Mouse (Mus musculus) urinary bladder, postnatal 36 days (tissue): ENCODE data around the gene Aldh8a1.

Experiments used
- DNase-seq, 2 experiments: peaks; one replicate each; pipeline ENCODE4 v3.0.0; 2022; ENCODE audit warnings: low spot score in 2 of 2, mixed read lengths in 1 of 2

The Aldh8a1 gene

DNA sequence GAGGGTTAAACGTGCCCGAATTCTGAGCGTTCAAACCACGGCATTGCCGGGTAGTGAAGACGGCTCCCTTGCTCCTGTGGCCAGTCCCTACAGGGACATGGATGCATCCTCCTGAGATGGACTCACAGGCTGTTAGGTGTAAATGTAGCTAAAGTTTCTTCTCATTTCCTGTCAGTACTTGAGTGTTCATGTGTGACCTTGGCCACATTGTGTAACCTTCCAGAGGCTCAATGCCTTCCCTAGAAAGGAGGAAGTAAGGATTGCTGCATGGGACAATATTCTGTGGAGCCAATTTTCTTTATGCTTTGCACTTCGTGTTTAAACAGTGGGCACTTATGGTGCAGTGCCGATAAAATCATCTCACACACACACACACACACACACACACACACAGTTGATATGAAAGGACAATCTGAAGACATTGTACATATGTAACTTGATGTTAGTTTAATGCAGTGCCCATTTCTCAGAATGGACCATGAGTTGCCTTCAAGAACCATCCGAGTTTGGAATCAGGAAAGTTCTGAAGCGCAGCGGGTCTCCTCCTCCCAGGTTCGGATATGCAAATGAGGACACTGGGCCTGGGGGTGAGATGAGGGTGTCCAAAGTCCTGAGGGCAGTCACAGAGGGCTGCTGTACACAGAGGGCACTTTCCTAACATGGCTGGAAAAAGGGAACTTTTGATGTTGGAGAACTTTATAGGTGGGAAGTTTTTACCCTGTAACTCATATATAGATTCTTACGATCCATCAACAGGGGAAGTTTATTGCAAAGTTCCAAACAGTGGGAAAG lies at the start of gene Aldh8a1:
Aldh8a1 (plus strand) TSS at position 610 of the 792 bp plus-strand sequence.
- no peak for DNase-seq

DNA sequence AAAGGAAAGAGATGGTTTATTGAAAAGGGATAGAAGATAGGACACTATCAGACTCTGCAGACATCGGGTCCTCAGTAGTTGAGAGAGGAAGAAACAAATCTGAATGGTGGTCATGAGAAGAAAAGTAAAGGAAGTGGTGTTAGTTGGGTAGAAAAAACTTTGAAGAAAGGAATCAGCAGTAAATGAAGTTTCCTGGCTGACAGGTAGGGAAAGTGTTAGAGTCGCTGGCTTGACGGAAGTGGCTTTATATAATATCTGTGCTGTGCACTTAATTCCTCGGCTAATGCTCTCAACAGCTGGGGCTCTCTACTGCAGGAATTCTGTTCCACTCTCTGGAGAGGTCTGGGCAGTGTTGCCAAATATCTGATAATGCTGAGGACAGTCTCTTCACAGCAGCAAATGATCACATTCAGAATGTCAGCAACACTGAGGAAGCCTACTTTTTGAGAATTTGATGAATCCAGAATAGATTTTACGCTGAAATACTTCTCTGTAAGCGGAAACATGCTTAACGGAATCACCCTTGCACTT lies 49.4 kb upstream of the Aldh8a1 start:
- DNase-seq, result no peak

DNA sequence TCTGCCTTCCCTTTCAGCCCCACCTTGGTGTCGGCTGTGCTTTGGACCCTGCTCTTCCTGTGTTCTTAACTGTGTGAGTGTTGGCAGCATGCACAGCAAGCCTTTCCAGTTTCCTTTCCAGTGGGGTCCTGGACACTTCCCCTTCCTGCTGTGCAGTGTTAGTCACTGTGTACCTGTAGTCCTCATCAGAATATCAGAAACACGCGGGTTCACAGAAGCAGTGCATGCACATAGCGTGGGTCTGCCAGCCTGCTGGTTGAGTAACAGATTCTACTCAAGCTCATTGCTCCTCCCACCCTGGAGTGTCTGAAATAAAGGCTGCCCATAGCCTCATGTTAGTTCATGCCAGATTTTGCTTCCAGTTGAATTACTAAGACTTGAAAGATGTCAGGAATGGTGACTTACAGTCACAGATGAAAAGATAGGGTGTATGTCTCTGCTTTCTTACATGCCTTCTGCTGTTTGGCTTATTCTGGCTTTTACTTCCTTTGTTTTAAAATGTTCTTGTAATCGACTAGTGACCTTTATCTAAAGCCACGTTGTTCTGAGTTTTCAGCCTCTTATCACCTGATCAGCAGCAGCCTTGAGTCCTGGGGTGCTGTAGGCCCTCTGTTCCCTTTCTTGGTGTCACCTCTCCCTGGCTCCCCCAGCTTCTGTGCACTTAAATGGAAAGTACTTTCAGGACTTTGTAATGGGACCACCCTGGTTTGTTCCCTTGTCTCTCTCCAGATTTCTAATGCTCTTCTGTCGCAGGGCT lies 42.6 kb upstream of the Aldh8a1 start:
- peak in 1 of 2 experiments; percentile 14 for DNase-seq

DNA sequence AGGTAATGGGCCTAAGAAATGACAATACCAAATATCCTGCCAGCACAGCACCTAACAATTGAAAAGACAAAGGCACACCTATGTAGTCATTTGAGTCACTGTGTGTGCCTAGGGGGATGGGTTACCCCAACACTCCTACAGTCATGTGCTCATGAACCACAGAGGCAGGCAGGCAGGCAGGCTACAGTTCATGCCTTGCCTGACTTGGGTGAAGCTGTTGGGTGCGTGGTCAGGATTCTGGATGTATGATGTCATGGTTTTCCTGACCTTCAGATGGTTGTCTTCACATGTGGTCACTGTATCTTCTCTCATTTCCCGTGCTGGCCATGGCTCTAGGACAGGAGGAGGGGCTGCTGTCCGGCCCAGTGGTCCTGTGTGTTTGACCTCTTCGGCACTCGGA lies 41.6 kb upstream of the Aldh8a1 start:
- peak; percentile 11 to 16 for DNase-seq

DNA sequence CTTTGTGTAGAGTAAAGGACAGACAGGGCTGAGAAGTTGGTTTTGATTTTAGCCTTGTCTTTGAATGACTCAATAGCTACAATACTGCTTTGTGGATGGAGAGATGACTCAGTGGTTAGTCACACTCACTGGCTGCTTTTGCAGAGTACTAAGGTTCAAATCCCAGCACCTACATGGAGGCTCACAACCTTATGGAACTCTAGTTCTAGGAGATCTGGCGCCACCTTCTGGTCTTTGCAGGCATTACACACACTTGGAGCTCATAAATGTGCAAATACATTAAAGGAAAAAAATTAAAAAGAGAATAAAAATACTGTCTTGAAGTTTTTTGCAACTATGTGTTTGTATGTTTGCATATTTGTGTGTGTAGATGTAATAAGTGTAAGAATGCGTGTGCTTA lies 39.9 kb upstream of the Aldh8a1 start:
- no peak for DNase-seq

DNA sequence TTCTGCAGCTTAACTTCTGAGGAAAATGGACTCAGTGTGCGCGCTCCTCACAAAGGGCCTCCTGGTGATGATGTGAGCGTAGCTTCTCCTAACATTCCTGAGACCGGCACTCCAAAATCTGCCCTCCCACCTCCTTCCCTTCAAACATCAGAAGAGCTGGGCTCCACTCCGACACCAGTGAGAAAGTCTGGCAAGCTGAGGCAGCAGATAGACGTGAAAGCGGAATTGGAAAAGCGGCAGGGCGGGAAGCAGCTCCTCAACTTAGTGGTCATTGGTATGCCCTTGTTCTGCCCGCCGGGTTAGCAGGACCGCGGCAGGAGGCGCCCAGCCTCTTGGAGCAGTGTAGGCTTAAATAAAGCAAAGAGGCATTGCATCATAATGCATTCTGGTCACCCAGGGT lies 35.4 kb upstream of the Aldh8a1 start:
- no peak for DNase-seq

DNA sequence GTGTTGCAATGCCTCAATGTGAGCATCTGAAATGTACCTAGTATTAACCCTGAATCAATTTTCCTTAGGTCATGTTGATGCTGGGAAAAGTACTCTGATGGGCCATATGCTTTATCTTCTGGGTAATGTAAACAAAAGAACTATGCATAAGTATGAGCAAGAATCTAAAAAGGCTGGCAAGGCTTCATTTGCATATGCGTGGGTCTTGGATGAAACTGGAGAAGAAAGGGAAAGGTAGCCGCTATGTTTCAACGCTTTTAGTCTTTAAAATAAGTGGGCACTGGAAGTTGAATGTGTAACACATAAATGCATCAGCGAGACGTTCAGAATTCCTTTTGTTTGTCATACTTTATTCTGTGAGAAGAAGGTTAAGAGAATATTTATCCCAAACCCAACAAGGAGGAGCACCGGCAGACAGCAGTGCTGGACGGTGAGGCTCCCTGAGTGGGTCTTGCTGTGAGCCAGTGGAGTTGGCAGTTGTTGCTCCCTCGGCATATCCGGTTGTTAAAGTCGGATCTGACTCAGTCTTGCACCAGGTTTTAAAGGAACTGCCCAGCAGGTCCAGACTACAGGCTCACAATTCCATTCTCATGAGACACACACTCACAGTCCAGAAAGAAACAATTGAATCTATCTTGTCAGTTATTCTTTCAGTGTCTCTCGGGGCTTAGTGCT lies 34.6 kb upstream of the Aldh8a1 start:
- DNase-seq, result no peak

DNA sequence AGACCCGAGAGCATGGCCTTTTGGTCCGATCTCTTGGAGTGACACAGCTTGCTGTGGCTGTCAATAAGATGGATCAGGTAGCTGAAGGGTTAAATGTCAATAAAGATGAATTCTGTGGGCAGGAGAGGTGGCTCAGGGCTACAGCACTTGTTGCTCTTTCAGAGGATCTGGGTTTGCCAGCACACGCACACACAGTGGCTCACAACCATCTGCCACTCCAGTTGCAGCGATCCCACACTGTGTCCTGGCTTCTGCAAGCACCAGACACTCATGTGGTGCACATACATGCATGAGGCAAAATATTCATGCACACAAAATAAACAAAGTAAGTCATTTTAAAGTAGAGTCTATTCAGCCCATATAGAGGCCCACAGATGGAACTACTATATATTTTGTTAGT lies 29.8 kb upstream of the Aldh8a1 start:
- no peak for DNase-seq

DNA sequence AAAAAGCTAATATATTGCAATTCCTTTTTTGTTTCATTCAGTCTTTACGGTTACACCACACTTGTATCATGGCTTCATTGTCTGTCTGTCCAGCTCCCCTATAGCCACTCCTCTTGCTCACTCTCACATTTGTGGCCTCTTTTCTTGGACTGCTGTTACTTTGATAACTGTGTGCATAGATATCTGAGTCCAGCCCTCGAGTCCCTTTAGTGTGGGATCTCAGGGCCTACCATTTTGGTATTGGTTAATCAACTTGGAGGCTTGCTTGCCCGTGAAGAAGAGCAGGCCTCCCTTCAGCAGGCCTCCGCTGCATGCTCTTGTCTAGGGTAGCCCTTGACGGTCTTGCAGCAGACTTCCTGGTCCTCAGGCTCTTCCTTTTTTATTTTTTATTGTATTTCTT lies 27.6 kb upstream of the Aldh8a1 start:
- no peak for DNase-seq

DNA sequence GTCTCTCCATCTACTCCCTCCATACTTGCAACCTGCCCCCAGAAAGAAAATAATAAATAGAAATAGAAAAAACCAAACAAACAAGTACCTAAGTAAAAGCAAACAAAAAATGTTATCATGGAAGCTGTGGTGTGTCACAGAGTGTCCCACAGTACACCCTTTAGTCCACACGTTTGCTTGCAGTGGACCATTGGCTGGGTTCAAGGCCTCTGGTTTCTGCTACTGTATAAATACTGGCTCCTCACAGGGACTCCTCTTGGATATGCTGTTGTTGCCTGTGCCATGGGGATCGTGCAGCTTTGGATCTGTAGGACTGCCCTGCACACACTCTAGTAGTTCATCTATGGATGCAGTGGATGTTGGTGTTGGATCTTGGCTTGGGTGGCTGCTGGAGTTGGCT lies 27.1 kb upstream of the Aldh8a1 start:
- no peak for DNase-seq

DNA sequence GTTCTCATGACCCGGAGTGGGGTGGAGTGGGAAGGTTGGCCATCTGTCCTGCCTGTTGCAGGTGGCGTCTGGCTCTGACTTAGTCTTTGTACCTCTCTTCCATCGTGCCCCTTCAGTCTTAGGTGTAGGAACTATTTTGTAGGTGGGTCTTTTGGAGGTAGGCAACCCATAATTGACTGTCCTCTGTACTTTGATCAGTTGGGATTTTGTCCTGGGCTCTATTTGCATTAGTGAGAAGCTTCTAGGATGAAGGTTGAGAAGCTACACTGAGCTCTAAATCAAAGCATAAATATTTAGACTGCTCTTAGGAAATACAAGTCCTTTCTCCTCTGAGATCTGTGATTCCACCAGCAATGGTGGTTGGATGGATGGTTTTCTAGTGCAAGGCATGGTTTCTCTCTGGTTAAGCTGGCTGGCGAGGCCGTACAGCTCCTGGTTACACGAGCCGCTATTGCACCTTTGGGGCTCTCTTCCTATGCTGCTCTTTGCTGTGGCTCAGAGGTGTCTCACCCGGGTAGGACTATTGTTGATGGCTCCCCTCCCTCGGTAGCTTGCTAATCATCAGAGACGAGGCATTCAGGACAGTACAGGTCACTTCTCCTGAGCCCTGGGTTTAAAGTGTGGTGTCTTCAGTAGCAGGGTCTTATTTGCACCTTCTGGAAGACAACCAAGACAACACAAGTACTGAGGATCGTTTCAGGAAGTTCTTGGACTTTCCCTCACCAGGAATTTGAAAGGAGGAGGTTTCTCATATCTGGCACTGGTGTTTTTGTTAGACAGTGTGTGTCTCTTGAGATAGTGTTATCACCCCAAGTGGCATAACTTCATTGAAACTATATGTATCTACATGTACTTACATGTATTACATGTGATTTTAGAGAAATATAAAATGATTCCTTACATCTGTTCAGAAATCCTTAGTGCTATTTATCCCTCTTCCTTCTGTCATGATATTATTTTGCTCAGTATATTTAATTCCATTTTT lies 26.3 kb upstream of the Aldh8a1 start:
- no peak for DNase-seq

DNA sequence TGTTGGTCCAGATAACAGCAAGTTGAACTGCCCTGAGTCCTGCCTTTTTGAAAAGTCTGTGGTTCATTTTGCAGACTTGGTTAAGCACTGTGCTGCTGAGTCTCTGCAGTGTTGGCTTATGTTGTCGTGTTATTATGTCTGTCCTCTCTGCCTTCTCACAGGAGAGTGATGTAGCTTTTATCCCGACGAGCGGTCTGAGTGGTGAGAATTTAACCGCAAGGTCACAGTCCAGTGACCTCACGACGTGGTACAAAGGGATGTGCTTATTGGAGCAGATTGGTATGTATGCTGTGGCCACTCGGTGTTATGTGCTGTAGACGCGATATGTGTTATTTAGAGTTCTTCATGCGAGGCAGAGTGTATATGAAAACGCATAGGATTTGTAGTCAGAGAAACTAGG lies 25.3 kb upstream of the Aldh8a1 start:
- no peak for DNase-seq

DNA sequence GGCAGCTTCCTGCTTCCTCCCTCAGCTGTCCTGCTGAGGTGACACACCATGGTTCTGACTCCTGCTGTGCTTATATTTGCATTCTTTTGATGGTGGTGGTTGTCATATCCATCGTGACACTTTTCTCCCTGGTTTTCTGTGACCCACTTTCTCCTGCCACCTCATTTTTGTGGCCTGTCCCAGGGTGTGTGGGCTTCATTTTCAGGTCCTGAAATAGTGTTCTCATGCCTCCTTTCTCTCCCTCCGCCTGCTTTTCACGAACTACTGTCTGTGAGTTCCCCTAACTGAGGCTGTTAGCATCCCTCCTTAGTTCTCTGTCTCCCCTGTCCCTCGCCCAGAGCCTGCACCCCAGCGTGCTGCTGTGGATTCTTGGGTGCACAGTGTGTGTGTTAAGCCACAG lies 23.2 kb upstream of the Aldh8a1 start:
- no peak for DNase-seq

DNA sequence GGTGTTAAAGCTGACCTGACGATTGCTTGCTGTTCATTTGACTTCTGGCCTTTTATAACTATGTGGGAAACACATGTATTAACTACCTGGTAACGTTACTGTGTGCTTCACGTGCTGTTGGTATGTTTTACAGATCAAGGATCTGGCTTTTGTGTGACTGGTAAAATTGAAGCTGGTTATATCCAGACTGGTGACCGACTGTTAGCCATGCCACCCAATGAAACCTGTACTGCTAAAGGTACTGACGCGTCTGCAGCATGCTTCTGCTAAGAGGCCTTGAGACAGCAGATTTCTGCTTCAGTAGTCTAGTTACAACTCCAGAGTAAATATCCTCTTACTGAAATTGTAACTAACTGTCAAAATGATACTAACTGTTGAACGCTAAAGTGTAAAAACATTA lies 22.6 kb upstream of the Aldh8a1 start:
- no peak for DNase-seq

DNA sequence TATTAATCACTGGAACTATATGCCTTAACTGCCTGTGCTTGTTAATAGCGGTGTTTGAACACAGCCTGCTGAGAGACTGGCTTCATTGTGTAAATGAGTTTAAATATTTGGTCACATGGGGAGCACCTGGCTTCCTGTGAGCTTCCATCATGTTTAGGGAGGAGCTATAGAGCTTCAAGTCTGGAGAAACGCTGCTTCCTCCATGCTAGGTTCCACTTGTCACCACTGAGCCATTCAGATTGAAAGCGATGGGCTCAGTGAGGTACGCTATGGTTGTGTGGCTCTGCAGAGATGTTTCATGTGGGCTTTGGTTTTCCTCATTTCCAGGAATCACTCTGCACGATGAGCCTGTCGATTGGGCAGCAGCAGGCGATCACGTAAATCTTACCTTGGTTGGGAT lies 19.1 kb upstream of the Aldh8a1 start:
- DNase-seq, result no peak

DNA sequence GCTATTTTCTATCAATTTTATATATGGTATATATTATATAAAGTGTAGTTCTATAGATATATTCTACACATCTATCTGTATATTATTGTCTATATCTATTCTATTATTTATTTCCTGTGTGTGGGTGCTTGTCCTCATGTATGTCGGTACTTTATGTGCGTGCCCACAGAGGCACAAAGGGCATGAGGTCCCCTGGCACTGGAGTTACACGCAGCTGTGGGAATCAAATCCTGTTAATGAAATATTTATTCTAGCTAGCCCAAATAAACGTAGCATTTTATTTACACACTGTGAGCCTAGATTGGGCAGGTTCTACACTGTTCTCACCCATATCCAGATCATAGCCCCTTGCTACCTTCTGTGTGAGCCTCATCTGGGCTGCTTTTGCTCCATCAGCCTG lies 18.0 kb upstream of the Aldh8a1 start:
- DNase-seq, result no peak

DNA sequence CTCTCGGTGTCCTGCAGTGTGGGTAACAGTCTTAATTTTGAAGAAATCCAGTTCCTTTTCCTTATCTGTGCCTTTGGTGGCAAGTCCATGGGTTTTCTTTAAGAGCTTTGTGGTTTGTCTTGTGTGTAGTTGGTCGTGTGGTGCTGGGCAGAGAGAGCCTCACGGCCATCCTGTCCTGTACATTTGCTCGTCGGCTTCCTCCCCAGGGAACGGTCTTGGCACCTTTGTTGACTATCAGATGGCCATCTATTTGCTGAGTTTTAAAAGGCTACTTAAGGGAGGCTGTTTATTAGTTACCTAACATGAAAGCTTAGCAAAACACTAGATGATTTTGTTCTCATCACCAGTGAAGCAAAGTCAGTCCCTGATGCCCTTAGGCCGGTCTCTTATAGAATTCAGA lies 15.2 kb upstream of the Aldh8a1 start:
- no peak for DNase-seq

DNA sequence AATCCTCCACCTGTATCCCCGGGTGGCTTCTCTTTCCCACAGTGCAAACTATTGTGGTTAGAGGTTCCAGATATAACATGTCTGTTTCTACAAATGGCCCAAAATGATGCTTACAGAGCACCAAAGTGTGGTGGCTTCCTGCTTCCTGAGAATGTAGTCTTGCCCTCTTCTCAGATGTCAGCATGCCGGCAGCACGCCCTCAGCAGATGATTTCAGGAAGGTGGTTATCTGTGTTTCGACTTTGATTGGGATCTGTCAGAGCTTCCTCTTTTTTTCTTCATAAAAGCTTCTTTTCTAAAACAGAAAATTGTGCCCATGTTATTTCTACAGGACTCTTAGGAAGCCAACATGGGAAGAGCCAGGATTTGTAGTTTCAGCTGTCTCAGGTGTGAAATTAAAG lies 13.8 kb upstream of the Aldh8a1 start:
- no peak for DNase-seq

DNA sequence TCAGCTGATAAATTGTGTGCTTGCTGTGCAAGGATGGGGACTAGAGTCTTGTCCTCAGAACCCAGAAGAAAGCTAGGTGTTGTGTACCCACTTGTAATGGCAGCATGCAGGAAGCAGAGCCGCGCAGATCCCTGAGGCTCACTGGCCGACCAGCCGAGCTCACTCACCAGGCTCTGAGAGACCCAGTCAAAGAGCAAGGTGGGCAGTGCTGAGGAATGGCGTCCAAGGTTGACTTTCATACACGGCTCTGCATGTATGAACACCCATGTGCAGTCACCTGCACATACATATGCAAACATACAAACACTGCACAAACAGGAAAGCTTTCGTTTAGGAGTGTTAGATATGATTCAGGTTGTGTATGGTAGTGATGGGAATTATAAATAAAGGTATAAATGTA lies 12.1 kb upstream of the Aldh8a1 start:
- no peak for DNase-seq

DNA sequence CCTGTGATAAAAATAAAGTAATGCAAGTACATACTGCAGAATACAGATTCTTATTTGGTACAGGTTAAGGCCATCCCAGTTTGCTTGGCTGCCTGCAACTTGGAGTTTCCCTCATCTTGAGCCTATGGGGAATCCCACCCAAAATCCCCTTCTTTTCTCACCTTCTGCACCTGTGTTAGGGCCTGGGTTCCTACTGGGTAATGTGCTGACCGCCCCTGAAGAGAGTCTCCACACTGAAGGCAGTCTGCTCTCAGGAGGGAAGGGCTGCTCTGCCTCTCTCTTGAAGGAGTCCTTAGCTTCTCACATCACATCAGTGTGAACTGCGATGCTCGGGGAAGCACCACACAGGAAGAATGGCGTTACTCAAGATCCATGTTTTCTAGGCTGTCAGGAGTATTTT lies 11.2 kb upstream of the Aldh8a1 start:
- DNase-seq, result no peak

DNA sequence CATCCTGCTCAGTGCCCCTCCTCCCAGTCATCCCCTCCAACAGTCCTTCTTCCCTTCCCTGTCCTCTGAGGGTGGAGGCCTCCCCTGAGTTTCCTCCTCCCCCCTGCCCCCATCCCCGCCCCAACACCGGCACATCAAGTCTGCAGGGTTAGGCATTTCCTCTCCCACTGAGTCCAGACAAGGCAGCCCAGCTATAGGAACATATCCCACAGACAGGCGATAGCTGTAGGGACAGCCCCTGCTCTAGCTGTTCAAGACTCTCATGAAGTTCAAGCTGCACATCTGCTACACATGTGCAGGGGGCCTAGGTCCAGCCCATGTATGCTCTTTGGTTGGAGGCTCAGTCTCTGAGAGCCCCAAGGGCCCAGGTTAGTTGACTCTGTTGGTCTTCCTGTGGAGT lies 10.6 kb upstream of the Aldh8a1 start:
- no peak for DNase-seq
